Mouse (Mus musculus) cortical plate, adult 2 months (tissue): ENCODE results near the gene Gpd2. TPM values are rescaled to one million over a fixed set of nuclear protein-coding genes. Genes with fewer than 3 reads are reported as not detected.

ENCODE experiments used
- H3K27ac ChIP-seq: fragments of 200-500 bp; 2 replicates; pipeline ENCODE4 v1.5.1; 2012; ENCODE audit warnings: low read length, control low read depth, inconsistent platforms; ENCODE audit not compliant: insufficient read depth
- H3K4me1 ChIP-seq: fragments of 200-500 bp; 2 replicates; pipeline ENCODE4 v1.6.1; 2011; ENCODE audit warnings: low read length; ENCODE audit not compliant: control insufficient read depth, insufficient read depth
- H3K4me3 ChIP-seq: fragments of 200-500 bp; 2 replicates; pipeline ENCODE4 v1.5.1; 2011; ENCODE audit warnings: mild to moderate bottlenecking, low read length, control low read depth; ENCODE audit not compliant: insufficient read depth
- CTCF ChIP-seq: fragments of 200-500 bp; IDR thresholded peaks from 2 replicates; pipeline ENCODE4 v1.5.1; 2011; ENCODE audit warnings: mild to moderate bottlenecking, control low read depth, low read length; ENCODE audit not compliant: insufficient read depth; ENCODE audit errors: extremely low read depth
- POLR2A ChIP-seq: fragments of 200-500 bp; IDR thresholded peaks from 2 replicates; pipeline ENCODE4 v1.6.1; 2011; ENCODE audit warnings: mild to moderate bottlenecking, low read length, control low read depth; ENCODE audit not compliant: insufficient read depth; ENCODE audit errors: extremely low read depth
- polyA plus RNA-seq: library from polyadenylated mRNA; depleted of rRNA; stranded (reverse); fragments of >200 nt; gene quantifications from 2 replicates; pipeline ENCODE4 v1.2.3, GENCODE M21; 2012

Gpd2 gene
- polyA plus RNA-seq, 1 experiment: 44.1 TPM

DNA sequence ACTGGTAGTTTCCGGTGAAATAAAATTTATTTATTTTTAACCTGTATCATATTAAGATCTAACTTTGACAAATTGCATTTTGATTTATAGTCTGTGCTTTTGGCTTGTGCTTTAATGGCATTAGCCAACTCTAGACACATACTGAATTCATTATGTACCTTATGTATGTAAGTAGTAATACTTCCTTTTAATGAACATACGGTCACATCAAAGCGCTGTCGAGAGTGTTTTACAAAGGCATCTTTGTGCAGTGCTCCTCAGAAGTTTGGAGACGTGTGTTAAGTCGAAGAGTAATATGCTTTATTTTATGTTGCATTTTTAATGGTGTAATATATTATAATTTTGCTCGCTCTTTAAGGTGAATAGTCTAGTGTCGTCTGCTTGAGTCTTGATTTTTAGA is 88.7 kb downstream of the Gpd2 start:
- Histone ChIP-seq H3K27ac (no peak overlapping the region), H3K4me1 (no peaks in the 10 kb centered on the region), H3K4me3 (no peak overlapping the region)
- TF ChIP-seq CTCF (no peak), POLR2A (no peak)

DNA sequence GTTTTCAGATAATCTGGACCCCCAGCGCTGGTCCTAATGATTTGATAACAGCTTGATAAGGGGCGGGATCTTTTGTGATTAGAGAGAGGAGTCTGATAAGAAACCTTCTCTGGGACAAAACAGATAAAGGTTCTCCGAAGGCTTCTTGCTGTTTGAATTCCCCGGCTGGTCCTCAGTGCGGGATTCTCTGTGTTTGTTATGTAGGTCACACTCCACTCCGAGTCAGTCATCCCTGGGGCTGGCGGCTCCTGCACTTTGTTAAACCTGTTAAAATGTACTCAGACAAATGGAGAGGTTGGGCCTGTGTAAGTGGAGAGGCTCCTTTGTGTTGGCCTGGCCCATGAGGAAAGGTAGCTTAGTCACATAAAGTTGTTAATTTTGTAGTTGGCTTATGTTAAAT is 91.9 kb downstream of the Gpd2 start:
- Histone ChIP-seq H3K27ac (no peak overlapping the region), H3K4me1 (no peaks in the 10 kb centered on the region), H3K4me3 (no peak overlapping the region)
- TF ChIP-seq POLR2A (no peak), CTCF (no peak)

DNA sequence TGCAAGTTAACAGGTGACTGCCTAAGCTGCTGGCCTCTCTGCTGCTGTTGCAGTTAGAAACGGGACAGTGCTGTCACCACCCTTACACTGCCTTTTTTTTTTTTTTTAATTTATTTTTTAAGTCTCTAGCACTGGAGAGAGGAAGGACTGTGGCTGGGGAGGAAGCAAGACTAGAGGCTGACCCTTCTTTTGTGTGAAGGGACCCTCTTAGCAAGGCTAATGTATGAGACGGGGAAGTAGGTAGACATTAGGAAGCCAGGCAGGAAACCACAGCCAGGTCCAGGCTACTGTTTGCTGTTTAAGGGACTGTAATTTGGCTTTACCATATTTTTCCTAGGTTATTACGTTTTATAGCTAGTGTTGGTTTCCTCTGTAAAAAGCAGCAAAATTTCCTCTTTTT is 93.4 kb downstream of the Gpd2 start:
- TF ChIP-seq CTCF: no peak
- TF ChIP-seq POLR2A: no peak
- Histone ChIP-seq H3K4me3 (no peak overlapping the region), H3K27ac (no peak overlapping the region), H3K4me1 (no peaks in the 10 kb centered on the region)

DNA sequence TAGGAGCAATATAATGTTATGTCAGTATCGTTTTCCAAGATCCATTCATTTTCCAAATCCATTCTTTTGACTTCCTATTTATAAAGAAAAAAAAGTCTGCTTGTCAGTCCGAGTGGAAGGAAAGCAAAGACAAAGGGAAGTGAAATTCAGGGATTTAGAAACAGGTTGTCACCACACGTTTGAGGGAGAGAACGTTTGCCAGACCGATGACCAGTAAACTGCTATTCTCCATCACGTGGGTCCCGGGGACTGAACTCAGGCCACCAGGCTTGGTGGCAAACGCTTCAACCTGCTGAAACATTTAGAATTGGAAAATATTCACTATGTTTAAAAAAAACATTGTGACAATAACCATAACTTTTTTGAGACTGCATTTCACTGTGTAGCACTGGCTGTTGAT is 93.8 kb downstream of the Gpd2 start:
- TF ChIP-seq POLR2A (no peak), CTCF (no peak)
- H3K4me3 ChIP-seq: no peak overlapping the region
- no peak overlapping the region for H3K27ac ChIP-seq
- H3K4me1 ChIP-seq: no peaks in the 10 kb centered on the region

- no peaks in the 10 kb centered on the region for H3K4me1 ChIP-seq
- TF ChIP-seq POLR2A (no peak), CTCF (no peak)
- H3K27ac ChIP-seq: no peak overlapping the region
- no peak overlapping the region for H3K4me3 ChIP-seq
Measured at GRCm38 (mm10) chr2:57333481-57333880, 96.0 kb downstream of the Gpd2 start.

DNA sequence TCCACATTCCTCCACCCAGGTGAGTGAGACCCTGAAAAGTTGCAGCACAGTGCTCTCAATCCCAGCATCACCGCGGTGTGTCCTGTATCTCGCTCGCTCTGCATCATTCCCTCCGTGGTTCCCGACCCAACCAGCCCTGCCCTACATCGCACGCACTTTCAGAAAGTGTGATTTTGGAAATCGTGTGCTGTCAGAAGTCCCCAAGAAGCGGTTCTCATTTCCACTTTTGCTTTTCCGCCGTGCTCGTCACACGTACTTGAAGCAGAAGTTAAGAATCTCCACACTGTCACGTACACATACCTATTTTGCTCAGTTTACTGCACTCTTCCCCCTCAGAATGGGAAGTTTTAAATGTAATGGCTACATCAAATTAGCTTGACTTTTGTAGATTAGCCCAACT is 98.0 kb downstream of the Gpd2 start:
- Histone ChIP-seq H3K27ac (no peak overlapping the region), H3K4me3 (no peak overlapping the region), H3K4me1 (no peaks in the 10 kb centered on the region)
- TF ChIP-seq CTCF (no peak), POLR2A (no peak)

GRCm38 (mm10) chr2:57338779-57339178 is 101.3 kb downstream of the Gpd2 start:
- Histone ChIP-seq H3K4me3 (no peak overlapping the region), H3K27ac (no peak overlapping the region), H3K4me1 (no peaks in the 10 kb centered on the region)
- no peak for TF ChIP-seq POLR2A
- TF ChIP-seq CTCF: no peak

GRCm38 (mm10) chr2:57342910-57343309 is 105.5 kb downstream of the Gpd2 start:
- Histone ChIP-seq H3K4me1 (no peaks in the 10 kb centered on the region), H3K27ac (no peak overlapping the region), H3K4me3 (no peak overlapping the region)
- TF ChIP-seq POLR2A (no peak), CTCF (no peak)

- H3K4me3 ChIP-seq: no peak overlapping the region
- no peaks in the 10 kb centered on the region for H3K4me1 ChIP-seq
- no peak overlapping the region for H3K27ac ChIP-seq
- TF ChIP-seq POLR2A: no peak
- no peak for TF ChIP-seq CTCF
Measured at GRCm38 (mm10) chr2:57350615-57351014, 113.2 kb downstream of the Gpd2 start.

GRCm38 (mm10) chr2:57353722-57354432 is 116.4 kb downstream of the Gpd2 start:
- no peak overlapping the region for H3K4me3 ChIP-seq

GRCm38 (mm10) chr2:57354848-57355247 is 117.4 kb downstream of the Gpd2 start:
- H3K27ac ChIP-seq: no peak overlapping the region
- no peak overlapping the region for H3K4me3 ChIP-seq
- TF ChIP-seq POLR2A: no peak
- no peak for TF ChIP-seq CTCF
- H3K4me1 ChIP-seq: no peaks in the 10 kb centered on the region

More at GRCm38 (mm10) chr2:57353722-57354432, 116.4 kb downstream of the Gpd2 start:
- H3K4me1 ChIP-seq: no peaks in the 10 kb centered on the region
- TF ChIP-seq CTCF (no peak), POLR2A (no peak)
- H3K27ac ChIP-seq: no peak overlapping the region
